Mouse (Mus musculus) G1E-ER4 (cell line): ENCODE measurements around the gene Lsm3. TPM values are rescaled to one million over a fixed set of nuclear protein-coding genes. Genes with fewer than 3 reads are reported as not detected.

Experiments used
- GATA1 ChIP-seq: IDR thresholded peaks from one replicate; pipeline ENCODE4 v1.8.0; 2012; ENCODE audit warnings: low read length, inconsistent platforms
- polyA plus RNA-seq: library from polyadenylated mRNA; stranded (reverse); fragments of >175 nt; gene quantifications from 2 replicates; pipeline ENCODE4 v1.2.3, GENCODE M21; 2012

The Lsm3 gene
- polyA plus RNA-seq, 1 experiment: 13.3 TPM

DNA sequence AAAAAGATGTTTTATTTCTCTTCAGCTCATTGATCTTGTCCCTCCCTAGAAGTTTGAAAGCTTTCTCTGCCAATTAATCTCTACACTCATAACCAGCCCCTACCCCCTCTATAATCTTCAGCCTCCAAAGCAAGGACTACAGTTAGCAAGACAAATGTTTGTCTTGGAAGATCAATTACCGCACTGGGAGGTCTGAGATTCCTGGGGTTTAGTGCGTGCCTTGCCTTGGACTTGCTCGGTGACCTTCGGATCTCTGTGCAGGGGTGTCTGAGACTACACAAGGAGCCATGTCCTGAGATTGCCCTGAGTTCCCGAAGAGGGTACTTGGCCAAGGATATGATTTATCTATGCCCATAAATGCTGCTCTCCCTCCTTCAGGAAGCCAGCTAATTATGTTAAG lies 17.6 kb downstream of the Lsm3 start:
- TF ChIP-seq GATA1: no peak

DNA sequence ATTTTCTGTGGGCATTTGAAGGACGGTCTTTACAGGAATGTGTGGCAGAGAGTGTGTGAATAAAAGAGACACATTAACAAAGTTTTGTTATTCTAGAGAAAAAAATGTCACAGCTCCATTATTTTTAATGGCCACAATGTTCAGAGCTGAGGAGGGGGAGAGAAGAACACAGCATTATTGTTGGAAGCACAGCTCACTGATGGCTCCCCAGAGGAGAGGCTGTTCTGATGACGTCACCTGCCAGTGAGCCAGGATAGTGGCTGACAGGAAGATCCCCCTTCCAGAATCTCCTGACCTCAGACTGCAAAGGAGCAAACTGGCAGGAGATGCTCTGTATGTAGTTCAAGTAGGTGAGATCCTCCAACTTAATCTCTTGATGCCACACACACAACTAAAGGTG lies 18.0 kb downstream of the Lsm3 start:
- TF ChIP-seq GATA1: no peak

DNA sequence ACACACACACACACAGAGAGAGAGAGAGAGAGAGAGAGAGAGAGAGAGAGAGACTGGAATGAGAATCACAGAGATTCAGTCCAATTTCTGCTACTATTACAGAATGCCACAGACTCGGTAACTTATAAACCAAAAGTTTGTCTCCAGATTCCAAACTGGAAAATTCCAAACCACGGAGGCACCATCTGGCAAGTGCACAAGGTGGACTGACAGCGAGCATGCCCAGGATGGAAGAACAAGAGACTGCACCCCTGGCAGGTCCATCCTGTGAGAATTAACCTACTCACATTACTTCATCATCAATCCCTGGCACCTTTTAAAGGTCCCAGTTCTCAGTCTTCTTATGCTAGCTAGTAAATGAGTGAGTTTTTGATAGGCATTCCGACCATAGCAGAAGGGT lies 18.5 kb downstream of the Lsm3 start:
- no peak for TF ChIP-seq GATA1

DNA sequence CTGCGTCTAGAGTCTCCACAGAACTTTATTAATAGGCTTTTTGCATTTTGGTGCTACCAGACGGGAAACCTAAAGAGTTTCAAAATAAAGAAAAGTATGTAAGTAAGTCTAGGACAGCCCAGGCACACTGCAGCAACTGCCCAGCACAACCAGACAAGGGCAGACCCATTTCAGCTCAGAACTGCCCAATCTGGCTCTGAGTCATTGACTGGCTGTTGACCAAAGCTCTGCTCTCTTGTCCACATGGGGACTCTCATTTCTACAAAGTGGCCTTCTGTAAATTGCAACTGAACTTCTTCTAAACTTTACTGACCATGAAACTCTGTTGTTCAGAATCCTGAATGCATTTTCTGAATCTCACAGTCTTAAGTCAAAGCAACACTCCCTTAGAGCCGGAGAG lies 19.5 kb downstream of the Lsm3 start:
- TF ChIP-seq GATA1: no peak

DNA sequence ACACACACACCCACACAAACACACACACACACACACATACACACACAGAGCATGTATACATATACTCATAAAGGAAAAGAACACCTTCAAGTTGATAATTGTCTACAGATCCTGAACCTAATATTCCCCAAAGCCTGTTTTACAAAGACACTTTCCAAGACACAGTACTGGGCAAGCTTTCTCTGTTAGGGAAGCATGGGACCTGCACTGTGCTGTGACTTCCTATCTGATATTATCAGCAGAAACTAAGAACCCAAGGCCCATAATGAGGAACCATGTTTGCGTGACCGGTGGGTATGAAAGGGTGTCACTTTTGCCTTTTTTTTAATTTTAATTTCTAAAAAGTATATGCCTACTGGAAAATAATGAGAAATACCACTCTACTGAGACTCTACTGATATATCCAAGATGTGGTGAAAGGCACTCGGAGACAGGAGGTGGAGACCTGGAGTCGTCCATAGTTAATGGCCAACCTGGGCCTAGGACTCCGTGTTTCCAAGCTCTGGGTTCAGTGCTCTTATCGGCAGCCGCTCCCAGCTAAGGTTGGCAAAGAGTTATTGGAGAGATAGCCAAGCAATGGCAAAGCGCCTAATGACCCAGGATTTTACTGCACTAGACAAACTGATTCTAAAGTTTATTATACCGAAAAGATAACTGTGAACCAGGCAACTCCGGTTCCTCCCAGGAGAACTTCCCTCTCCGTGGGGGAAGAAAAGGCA lies 20.5 kb downstream of the Lsm3 start:
- TF ChIP-seq GATA1: no peak

DNA sequence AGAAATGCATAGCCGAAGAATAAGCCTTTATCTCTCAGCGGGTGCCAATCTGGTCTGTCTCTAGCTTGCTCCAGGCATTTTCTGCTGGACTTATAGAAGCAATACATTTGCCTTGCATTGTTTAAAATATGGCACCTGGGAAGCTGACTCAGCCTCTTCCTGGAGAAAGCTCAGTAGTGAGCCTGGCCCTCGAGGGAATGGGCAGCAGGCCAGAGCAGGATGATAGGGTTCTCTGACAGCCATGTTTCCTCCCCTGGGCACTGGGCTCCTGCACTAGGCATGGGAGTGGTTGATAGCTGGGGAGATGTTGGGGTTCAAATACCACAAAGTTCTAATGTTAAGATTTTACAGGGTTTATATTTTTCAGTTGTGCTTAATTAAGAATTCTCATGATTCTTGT lies 25.5 kb downstream of the Lsm3 start:
- TF ChIP-seq GATA1: no peak

DNA sequence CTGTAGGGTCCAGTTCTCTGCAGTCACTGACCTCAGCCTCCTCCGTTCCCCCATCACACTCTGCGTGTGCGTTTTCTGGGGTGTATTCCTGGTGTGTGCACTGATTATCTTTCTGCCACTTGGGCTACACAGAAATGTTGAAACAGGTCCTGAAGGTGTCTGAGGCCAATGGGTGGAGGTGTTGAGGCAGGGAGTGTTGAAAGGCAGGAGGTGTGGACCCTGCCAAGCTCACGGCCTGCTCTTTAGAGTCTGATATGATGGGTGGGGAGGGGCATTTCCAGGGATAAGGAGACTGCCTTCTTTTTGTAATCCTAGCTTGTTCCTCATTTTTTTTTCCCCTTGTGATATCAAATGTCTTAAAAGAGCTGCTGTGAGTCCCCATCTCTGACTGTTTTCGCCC lies 27.3 kb downstream of the Lsm3 start:
- TF ChIP-seq GATA1: no peak

DNA sequence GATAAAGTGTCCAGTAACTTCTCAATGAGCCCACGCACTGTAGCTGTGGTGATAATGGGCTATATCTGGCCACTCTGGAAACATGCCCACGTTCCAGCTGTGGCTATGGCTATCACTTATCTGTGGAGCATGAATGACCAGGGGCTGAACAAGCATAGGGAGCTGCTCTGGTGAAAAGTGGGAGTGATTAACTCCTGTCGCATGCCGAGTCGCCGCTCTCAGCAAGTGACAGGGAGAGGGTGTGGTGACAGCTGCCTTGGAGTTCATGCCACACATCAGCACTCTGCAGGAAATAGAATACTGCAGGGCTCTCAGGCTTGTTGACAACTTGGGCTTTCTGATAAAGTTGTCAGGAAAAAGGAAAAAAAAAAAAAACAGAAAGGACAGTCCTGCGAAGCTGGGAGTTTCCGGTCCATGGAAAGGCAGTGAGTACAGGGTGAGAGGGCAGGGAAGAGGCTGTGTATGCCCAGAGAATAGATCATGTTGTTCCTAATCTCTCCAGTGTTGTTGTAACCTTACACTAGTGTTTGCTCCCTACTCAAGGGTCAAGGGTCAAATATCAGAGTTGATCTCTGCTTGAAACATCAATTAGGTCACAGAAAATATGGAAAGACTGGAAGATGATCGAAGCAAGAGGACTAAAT lies 30.6 kb downstream of the Lsm3 start:
- no peak for TF ChIP-seq GATA1

DNA sequence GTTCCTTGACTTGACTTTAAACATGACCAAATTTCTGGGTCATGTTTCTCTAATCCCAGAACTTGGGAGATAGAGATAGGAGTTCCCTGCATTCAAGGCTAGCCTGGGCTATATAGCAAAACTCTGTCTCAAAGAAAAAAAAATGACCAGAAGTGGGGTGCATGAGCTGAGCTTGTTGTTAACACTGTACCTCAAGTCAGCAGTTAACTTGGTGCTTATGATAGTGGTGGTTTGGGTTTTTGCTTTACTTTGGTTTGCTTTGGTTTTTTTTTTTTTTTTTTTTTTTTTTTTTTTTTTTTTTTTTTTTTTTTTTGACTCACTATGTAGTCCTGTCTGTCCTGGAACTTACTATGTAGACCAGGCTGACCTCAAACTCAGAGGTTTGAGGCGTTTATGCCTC lies 31.6 kb downstream of the Lsm3 start:
- TF ChIP-seq GATA1: no peak

DNA sequence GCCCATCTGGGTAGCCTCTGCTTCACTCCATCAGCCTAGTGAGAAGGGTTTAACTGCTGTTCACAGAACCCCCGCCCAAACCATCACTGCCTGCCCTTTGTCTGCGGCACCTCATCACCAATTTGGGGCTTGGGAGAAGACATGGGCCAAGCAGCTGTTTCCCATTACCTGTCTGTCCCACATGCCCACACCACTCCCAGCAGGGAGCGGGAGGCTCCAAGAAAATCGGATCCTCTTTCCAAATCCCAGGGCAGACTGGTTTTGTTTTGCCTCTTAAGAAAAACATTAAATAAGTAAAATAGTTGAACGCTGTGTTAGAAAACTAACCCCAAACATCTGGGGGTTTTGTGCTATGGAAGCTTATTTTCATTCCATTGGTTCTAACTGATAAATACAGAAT lies 33.9 kb downstream of the Lsm3 start:
- TF ChIP-seq GATA1: no peak

DNA sequence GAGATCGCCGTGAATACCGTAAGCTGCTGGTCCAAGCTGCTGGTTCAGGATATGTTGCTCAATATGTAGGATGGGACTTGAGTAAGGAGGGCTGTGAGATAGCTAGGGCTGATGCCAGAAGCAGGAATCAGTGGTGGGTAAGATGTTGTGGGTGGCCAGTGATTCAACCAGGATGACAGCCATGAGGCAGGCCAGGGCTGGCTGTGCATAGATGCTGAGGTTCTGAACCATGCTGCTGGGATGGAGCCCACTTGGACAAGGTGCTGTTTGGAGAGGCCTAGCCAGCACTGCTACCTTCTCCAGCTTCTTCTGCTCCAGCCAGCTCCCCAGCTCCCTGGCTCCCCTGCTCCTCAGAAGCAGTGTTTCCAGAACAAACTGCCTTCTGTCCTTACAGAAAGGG lies 35.9 kb downstream of the Lsm3 start:
- TF ChIP-seq GATA1: no peak

DNA sequence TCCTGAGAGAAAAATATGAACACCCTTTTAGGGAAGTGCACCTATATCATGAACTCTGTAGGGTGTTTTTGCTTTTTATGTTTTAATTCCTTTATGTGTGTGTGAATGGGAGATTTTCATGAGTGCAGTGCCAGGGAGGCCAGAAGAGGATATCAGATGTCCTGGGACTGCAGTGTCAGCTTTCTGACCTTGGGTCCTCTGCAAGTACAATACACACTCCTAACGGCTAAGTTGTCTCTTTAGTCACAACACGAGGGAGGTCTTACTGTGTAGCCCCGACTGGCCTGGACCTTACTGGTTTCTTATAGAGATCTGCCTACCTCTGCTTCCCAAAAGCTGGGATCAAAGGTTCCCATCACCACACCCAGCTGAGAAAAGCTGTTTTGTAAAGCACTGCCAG lies 37.0 kb downstream of the Lsm3 start:
- no peak for TF ChIP-seq GATA1

DNA sequence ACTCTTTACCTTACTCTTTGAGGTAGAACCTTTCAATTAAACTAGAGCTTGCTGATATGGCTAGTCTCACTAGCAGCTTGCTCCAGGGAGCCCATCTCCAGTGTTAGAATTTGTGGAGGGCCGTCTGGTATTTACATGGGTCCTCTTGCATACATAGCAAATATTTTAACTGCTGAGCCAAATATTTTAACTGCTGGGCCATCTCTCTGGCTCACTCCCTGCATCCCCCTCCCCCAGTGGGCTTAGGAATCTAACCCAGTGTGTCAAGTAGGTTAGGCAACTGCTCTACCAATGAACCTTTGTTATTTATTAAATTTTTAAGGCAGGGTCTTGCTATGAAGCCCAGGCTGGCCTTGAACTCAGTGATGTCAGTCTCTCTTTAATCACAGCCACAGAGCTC lies 42.8 kb downstream of the Lsm3 start:
- TF ChIP-seq GATA1: no peak

DNA sequence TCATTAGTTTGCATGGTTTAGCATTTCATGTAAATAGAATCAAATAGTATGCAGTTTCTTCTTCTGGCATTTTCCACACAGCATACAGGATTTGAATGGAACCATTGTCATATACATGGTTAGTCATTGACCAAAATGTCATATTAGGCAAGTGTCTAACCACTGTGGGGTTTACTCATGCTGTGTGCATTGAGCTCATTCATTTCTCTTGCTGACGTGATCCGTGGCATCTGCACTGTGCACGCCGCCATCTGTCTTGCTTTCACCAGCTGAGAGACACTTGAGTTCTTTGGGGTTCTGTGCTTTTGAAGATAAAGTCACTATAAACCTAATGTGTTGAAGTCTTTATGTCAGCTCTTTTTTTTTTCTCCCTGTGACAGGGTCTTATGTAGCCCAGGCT lies 43.6 kb downstream of the Lsm3 start:
- no peak for TF ChIP-seq GATA1

DNA sequence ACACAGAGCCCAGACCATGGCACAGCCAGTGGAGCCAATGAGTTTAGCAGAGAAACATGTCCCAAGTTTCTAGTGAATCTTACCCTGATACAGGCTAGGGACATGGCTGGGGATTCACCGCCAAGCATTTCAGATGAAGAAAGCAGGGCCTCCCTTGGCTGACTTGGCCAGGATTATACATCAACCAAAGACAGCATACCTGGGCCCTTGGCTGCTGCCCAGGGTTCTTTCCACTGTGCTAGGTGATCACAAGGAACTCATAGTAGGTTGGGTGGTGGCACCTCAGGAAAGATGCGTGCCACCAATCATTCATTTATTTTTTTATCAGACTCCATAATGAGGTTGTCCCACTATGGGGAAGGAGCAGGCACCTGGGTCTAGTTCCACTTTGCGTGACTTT lies 44.5 kb downstream of the Lsm3 start:
- TF ChIP-seq GATA1: no peak

DNA sequence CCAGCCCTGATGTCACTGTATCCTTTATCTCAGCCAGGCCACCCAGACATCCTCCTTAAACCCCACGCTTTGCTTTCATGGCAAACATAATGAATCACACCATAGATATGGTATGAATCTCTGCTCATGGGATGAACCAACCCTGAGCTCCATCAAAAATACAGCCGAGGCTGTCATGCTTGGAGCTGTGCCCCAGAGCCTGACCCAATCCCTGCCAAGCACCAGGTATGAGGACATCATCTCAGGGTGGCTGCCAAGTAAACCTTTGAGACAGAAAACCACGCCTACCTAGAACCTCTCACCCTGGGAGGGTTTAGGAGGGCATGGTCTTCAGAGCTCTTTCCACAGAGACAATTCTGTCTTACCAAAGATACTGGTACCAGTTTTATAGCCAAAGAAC lies 47.3 kb downstream of the Lsm3 start:
- no peak for TF ChIP-seq GATA1

DNA sequence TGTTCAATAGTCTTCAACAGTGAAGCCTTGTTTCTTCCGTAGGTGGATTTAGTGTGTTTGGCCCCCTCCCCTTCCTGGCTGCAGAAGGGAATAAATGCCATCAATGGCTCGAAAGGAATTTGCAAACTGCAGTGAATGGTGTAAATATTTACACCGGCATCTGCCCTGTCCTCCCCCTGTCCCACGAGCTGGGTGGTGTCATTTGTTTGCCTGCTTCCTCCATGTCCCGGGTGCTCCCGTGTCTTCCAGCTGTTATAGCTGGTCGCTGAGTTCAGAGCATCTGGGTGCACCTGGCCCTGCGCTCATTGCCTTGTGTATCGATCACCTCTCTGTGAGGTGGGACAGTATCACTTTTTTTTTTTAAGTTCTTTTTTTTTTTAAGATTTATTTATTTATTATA lies 50.7 kb downstream of the Lsm3 start:
- TF ChIP-seq GATA1: no peak

Other genes with a start within 250 kb of the Lsm3 start
- not detected in 2 replicates for gene Wnt7a, start 104.6 kb upstream of the Lsm3 start, polyA plus RNA-seq
- 18.9 and 20.6 TPM in 2 replicates for gene Chchd4, start 42.4 kb upstream of the Lsm3 start, polyA plus RNA-seq
- 1.4 and 3.0 TPM in 2 replicates for gene Tmem43, start 42.2 kb upstream of the Lsm3 start, polyA plus RNA-seq
- gene Xpc, start within 50 bp of the Lsm3 start, polyA plus RNA-seq: 7.5 and 7.8 TPM in 2 replicates
- gene Slc6a6, start 168.1 kb downstream of the Lsm3 start, polyA plus RNA-seq: not detected in 2 replicates